Mouse (Mus musculus): ENCODE data around the gene Tspyl4. TPM values are rescaled to one million over a fixed set of nuclear protein-coding genes. Genes with fewer than 3 reads are reported as not detected.
A peak's percentile ranks its signal among the peaks of the same experiment; 100 is the strongest.

The Tspyl4 gene
- total and polyA plus RNA-seq, 2 experiments from 2014 or later, result 15.4 to 29.8 TPM

GRCm38 (mm10) chr10:34326701-34327100, 29.5 kb downstream of the Tspyl4 start:
- WGBS, result 21% methylated on average over 4 of the region's 4 CpGs
- DNase-seq (ENCODE audit: low spot score) (peak; percentile 38), ATAC-seq (ENCODE audit: insufficient read depth, low read depth) (no peak)
- Histone ChIP-seq H3K4me2 (ENCODE audit: low read depth, low read length) (no peak overlapping the region), H3K4me3 (ENCODE audit: low read depth, low read length) (no peak overlapping the region), H3K9ac (replicated peaks; ENCODE audit: low read depth, low read length) (no peak overlapping the region), H3K9me3 (replicated peaks; ENCODE audit: control insufficient read depth, low read length) (no peaks in the 10 kb centered on the region), H3K27me3 (ENCODE audit: control insufficient read depth, insufficient read depth, low read length) (no peaks in the 10 kb centered on the region), H3K36me3 (replicated peaks; ENCODE audit: control insufficient read depth, insufficient read depth, low read length) (peaks cover 5% of the 10 kb centered on the region; the same call in 1 of the 2 replicates), H3K27ac (ENCODE audit: low read depth) (no peak overlapping the region), H3K4me1 (ENCODE audit: control insufficient read depth, insufficient read depth) (no peaks in the 10 kb centered on the region)
- no peak for TF ChIP-seq EP300 (IDR thresholded peaks at IDR 0.05; ENCODE audit: low read depth)
- peak; percentile 82 for TF ChIP-seq CTCF (IDR thresholded peaks at IDR 0.05; ENCODE audit: low read depth)

GRCm38 (mm10) chr10:34327144-34327543, 29.9 kb downstream of the Tspyl4 start:
- Histone ChIP-seq H3K4me2 (ENCODE audit: low read depth, low read length) (no peak overlapping the region), H3K9ac (replicated peaks; ENCODE audit: low read depth, low read length) (no peak overlapping the region), H3K27ac (ENCODE audit: low read depth) (no peak overlapping the region), H3K4me3 (ENCODE audit: low read depth, low read length) (no peak overlapping the region), H3K36me3 (replicated peaks; ENCODE audit: control insufficient read depth, insufficient read depth, low read length) (peaks cover under 1% of the 10 kb centered on the region; the same call in 1 of the 2 replicates), H3K9me3 (replicated peaks; ENCODE audit: control insufficient read depth, low read length) (no peaks in the 10 kb centered on the region), H3K27me3 (ENCODE audit: control insufficient read depth, insufficient read depth, low read length) (no peaks in the 10 kb centered on the region), H3K4me1 (ENCODE audit: control insufficient read depth, insufficient read depth) (no peaks in the 10 kb centered on the region)
- DNase-seq (ENCODE audit: low spot score) (no peak), ATAC-seq (ENCODE audit: insufficient read depth, low read depth) (no peak)
- WGBS, result 49% methylated on average over 5 of the region's 5 CpGs
- TF ChIP-seq EP300 (IDR thresholded peaks at IDR 0.05; ENCODE audit: low read depth) (no peak), CTCF (IDR thresholded peaks at IDR 0.05; ENCODE audit: low read depth) (no peak)

- Histone ChIP-seq H3K9me3 (replicated peaks; ENCODE audit: control insufficient read depth, low read length) (no peaks in the 10 kb centered on the region), H3K9ac (replicated peaks; ENCODE audit: low read depth, low read length) (no peak overlapping the region), H3K4me3 (ENCODE audit: low read depth, low read length) (no peak overlapping the region), H3K27me3 (ENCODE audit: control insufficient read depth, insufficient read depth, low read length) (no peaks in the 10 kb centered on the region), H3K36me3 (replicated peaks; ENCODE audit: control insufficient read depth, insufficient read depth, low read length) (no peaks in the 10 kb centered on the region), H3K4me1 (ENCODE audit: control insufficient read depth, insufficient read depth) (no peaks in the 10 kb centered on the region), H3K27ac (ENCODE audit: low read depth) (no peak overlapping the region), H3K4me2 (ENCODE audit: low read depth, low read length) (0 out of 2 replicates have a peak overlapping the region, but pooled peaks have one; percentile 15)
- TF ChIP-seq EP300 (IDR thresholded peaks at IDR 0.05; ENCODE audit: low read depth) (no peak), CTCF (IDR thresholded peaks at IDR 0.05; ENCODE audit: low read depth) (peak; percentile 74)
- peak; percentile 73 for DNase-seq (ENCODE audit: low spot score)
- ATAC-seq (ENCODE audit: insufficient read depth, low read depth), result peak; percentile 78
- WGBS, result 0% methylated on average over 2 of the region's 2 CpGs
These were observed 31.1 kb downstream of the Tspyl4 start for GRCm38 (mm10) chr10:34328310-34328709.

- H3K27me3 ChIP-seq (ENCODE audit: control insufficient read depth, insufficient read depth, low read length), result no peaks in the 10 kb centered on the region
- H3K36me3 ChIP-seq (replicated peaks; ENCODE audit: control insufficient read depth, insufficient read depth, low read length), result no peaks in the 10 kb centered on the region
- WGBS, result 67% methylated on average over 6 of the region's 6 CpGs
- H3K27ac ChIP-seq (ENCODE audit: low read depth), result no peak overlapping the region
- no peak overlapping the region for H3K9ac ChIP-seq (replicated peaks; ENCODE audit: low read depth, low read length)
- no peaks in the 10 kb centered on the region for H3K4me1 ChIP-seq (ENCODE audit: control insufficient read depth, insufficient read depth)
- no peak overlapping the region for H3K4me3 ChIP-seq (ENCODE audit: low read depth, low read length)
- DNase-seq (ENCODE audit: low spot score) (no peak), ATAC-seq (ENCODE audit: insufficient read depth, low read depth) (no peak)
- no peaks in the 10 kb centered on the region for H3K9me3 ChIP-seq (replicated peaks; ENCODE audit: control insufficient read depth, low read length)
- H3K4me2 ChIP-seq (ENCODE audit: low read depth, low read length), result no peak overlapping the region
- TF ChIP-seq EP300 (IDR thresholded peaks at IDR 0.05; ENCODE audit: low read depth) (no peak), CTCF (IDR thresholded peaks at IDR 0.05; ENCODE audit: low read depth) (no peak)
These were observed 43.8 kb downstream of the Tspyl4 start for GRCm38 (mm10) chr10:34341014-34341413.

GRCm38 (mm10) chr10:34341886-34342285, 44.6 kb downstream of the Tspyl4 start:
- Histone ChIP-seq H3K27me3 (ENCODE audit: control insufficient read depth, insufficient read depth, low read length) (no peaks in the 10 kb centered on the region), H3K4me3 (ENCODE audit: low read depth, low read length) (no peak overlapping the region), H3K9me3 (replicated peaks; ENCODE audit: control insufficient read depth, low read length) (no peaks in the 10 kb centered on the region), H3K36me3 (replicated peaks; ENCODE audit: control insufficient read depth, insufficient read depth, low read length) (no peaks in the 10 kb centered on the region), H3K9ac (replicated peaks; ENCODE audit: low read depth, low read length) (no peak overlapping the region), H3K27ac (ENCODE audit: low read depth) (no peak overlapping the region), H3K4me2 (ENCODE audit: low read depth, low read length) (no peak overlapping the region), H3K4me1 (ENCODE audit: control insufficient read depth, insufficient read depth) (no peaks in the 10 kb centered on the region)
- 89% methylated on average over 1 of the region's 1 CpGs for WGBS
- DNase-seq (ENCODE audit: low spot score), result no peak
- TF ChIP-seq EP300 (IDR thresholded peaks at IDR 0.05; ENCODE audit: low read depth) (no peak), CTCF (IDR thresholded peaks at IDR 0.05; ENCODE audit: low read depth) (no peak)
- no peak for ATAC-seq (ENCODE audit: insufficient read depth, low read depth)

Other genes with a start within 250 kb of the Tspyl4 start
- gene Calhm5, start 200.9 kb upstream of the Tspyl4 start, total RNA-seq (2014; rRNA removed; ENCODE audit: low replicate concordance), result 1.7 and 2.4 TPM in 2 replicates
- 1.1 and 1.2 TPM in 2 replicates for gene Calhm5, start 200.9 kb upstream of the Tspyl4 start, polyA plus RNA-seq (2015; fragmentation: Nextera tagmentation; extraction: Ambion mirVana)
- gene Calhm6, start 169.5 kb upstream of the Tspyl4 start, total RNA-seq (2014; rRNA removed; ENCODE audit: low replicate concordance), result 0.70 TPM in 1 of 2 replicates, not detected in the other
- 0.41 and 0.49 TPM in 2 replicates for gene Calhm6, start 169.5 kb upstream of the Tspyl4 start, polyA plus RNA-seq (2015; fragmentation: Nextera tagmentation; extraction: Ambion mirVana)
- 19.5 and 36.9 TPM in 2 replicates for gene Dse, start 89.7 kb upstream of the Tspyl4 start, total RNA-seq (2014; rRNA removed; ENCODE audit: low replicate concordance)
- 5.8 and 6.1 TPM in 2 replicates for gene Dse, start 89.7 kb upstream of the Tspyl4 start, polyA plus RNA-seq (2015; fragmentation: Nextera tagmentation; extraction: Ambion mirVana)
- gene Tspyl1, start 15.3 kb upstream of the Tspyl4 start, total RNA-seq (2014; rRNA removed; ENCODE audit: low replicate concordance), result 56.3 and 62.1 TPM in 2 replicates
- gene Tspyl1, start 15.3 kb upstream of the Tspyl4 start, polyA plus RNA-seq (2015; fragmentation: Nextera tagmentation; extraction: Ambion mirVana), result 61.2 and 69.1 TPM in 2 replicates
- 0.15 TPM in 1 of 2 replicates, not detected in the other for gene Col10a1, start 92.5 kb downstream of the Tspyl4 start, total RNA-seq (2014; rRNA removed; ENCODE audit: low replicate concordance)
- gene Col10a1, start 92.5 kb downstream of the Tspyl4 start, polyA plus RNA-seq (2015; fragmentation: Nextera tagmentation; extraction: Ambion mirVana), result 0.08 TPM in 2 replicates
- 0.42 and 6.8 TPM in 2 replicates for gene Nt5dc1, start 121.1 kb downstream of the Tspyl4 start, total RNA-seq (2014; rRNA removed; ENCODE audit: low replicate concordance)
- 6.3 and 7.5 TPM in 2 replicates for gene Nt5dc1, start 121.1 kb downstream of the Tspyl4 start, polyA plus RNA-seq (2015; fragmentation: Nextera tagmentation; extraction: Ambion mirVana)
- 0.97 and 3.5 TPM in 2 replicates for gene Frk, start 186.0 kb downstream of the Tspyl4 start, total RNA-seq (2014; rRNA removed; ENCODE audit: low replicate concordance)
- 2.4 and 2.8 TPM in 2 replicates for gene Frk, start 186.0 kb downstream of the Tspyl4 start, polyA plus RNA-seq (2015; fragmentation: Nextera tagmentation; extraction: Ambion mirVana)